Mouse (Mus musculus): ENCODE data around the gene Gpx3. TPM values are rescaled to one million over a fixed set of nuclear protein-coding genes. Genes with fewer than 3 reads are reported as not detected.

Gene Gpx3
- polyA plus RNA-seq (2015; fragmentation: Nextera tagmentation; extraction: Ambion mirVana), result 67.6 and 71.4 TPM in 2 replicates

DNA sequence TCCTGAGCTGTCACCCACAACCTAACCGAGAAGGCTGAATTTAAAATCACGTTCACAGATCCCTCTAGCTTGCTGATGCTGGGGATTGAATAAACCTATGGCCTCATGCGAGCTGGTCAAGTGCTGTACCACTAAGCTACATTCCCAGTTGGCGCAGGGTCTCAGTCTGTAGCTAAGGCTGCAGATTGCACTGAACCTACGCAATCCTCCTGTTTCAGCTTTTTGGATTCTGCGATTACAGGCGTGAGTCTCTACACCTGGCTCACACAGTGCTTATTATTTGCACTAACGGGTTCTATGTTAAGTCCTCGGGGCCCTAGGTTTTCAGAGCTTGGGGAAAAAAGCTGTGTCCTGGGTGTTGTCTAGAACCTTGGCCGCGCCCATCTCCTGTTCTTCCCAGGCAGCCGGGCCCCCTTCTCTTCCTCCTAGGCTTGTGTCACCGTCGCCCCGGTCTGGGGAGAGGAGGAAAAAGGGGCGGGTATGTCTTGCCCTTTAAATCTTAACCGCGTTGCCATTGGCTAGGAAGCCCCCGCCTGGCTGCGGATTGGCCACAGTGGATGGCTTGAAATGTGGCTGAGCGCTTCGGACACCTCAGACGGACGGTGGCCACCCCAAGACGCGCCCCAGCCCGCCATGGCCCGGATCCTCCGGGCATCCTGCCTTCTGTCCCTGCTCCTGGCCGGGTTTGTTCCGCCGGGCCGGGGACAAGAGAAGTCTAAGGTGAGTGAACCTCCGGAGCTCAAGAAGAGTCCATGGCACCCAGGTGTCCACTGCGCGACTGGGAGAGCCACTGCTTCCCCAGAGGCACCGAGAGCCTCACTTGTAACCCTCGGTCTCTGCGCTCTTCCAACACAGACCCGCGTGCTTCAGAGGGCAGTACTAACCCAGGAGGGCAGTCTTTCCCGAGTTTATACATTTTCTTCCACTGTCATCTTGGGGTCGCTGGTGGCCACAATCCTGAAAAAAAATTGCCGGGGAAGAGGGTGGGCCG is at the start of gene Gpx3:
TSS of gene Gpx3 (plus strand) at position 121 of the 991 bp plus-strand sequence.

DNA sequence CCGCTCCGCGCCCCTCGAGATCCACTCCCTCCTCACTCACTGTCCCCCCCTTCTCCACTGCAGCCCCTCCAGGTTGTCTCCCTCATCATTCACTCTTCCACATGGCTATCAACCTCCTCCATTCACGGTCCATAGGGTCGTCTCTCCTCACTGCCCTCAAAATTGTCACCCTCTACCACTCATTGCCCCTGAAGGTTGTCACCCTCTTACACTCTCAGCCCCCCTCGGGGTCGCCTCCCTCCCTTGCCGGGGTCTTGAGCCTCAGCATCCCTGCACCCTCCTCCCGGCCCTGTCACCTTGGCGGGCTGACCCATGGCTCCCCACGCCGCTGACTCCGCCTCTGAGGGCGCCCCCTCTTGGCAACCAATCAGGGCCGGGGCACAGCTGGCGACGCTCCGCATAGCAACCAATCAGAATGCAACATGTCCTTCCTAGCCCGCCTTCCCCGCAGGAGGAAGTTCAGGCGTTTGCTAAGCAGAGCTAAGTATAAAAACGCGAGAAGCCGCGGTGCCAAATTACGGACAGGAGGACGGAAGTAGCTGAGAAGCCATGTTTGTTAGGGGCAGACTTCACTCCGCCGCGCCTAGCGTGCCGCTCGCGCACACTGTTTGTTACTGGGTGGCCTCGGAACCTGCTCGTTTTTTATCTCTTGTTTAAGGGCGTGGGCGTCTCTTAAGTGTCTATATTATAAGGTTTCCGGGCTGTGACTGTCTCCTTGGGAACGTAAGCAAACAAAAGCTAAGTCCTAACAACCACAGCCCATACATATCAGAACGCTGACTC is 41.8 kb upstream of the Gpx3 start, which contains the start of gene Lyrm7:
TSS of gene Lyrm7 (minus strand) at position 661 of the 783 bp plus-strand sequence.

DNA sequence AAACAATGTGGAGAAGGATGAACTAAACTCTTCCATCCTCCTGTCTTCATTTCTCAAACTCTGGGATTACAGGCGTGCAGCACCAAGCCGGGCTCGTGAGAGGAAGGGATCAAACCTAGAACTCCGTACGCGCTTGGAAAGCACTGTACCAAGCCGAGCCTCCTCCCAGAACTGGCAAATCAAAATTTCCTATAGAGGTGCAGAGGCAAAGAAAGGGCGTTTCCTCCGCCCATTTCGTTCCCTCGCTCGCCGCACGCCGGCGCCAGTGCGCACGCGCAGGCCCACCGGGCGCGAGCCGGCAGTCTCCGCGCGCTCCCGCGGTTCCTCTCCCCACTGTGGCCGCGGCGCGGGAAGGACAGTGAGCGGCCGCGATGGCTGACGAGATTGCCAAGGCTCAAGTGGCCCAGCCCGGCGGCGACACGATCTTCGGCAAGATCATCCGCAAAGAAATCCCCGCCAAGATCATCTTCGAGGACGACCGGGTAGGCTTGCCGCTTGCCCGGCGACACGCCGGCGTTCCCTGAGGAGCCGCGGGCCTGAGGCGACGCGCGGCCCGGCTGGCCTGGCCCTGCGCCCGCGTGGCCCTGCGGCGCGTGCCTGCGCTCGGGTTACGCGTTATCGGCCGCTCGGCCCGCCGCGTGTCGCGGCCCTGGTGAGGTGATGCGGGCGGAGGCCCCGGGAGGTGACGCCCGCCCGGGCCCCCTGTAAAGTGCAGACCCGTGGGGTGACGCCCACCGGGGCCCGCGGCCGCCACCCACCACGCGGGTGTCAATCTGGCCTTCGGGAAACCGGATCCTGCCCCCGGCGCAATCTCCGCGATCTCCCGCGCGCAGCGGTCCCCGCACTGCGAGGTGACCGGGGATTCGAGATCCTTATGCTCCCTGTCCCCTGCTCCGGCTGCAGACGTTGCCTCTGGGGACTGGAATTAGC is 35.9 kb upstream of the Gpx3 start, which contains the start of gene Hint1:
TSS of gene Hint1 (plus strand) at position 265 of the 930 bp plus-strand sequence.

Other genes with a start within 250 kb of the Gpx3 start
- gene Cdc42se2, start 114.8 kb upstream of the Gpx3 start, polyA plus RNA-seq (2015; fragmentation: Nextera tagmentation; extraction: Ambion mirVana), result 117 and 124 TPM in 2 replicates
- 7.5 and 10.5 TPM in 2 replicates for gene Lyrm7, start 41.5 kb upstream of the Gpx3 start, polyA plus RNA-seq (2015; fragmentation: Nextera tagmentation; extraction: Ambion mirVana)
- 1,024 and 1,220 TPM in 2 replicates for gene Hint1, start 36.1 kb upstream of the Gpx3 start, polyA plus RNA-seq (2015; fragmentation: Nextera tagmentation; extraction: Ambion mirVana)
- 17.5 and 17.6 TPM in 2 replicates for gene Tnip1, start 60.5 kb downstream of the Gpx3 start, polyA plus RNA-seq (2015; fragmentation: Nextera tagmentation; extraction: Ambion mirVana)
- 108 and 111 TPM in 2 replicates for gene Anxa6, start 131.0 kb downstream of the Gpx3 start, polyA plus RNA-seq (2015; fragmentation: Nextera tagmentation; extraction: Ambion mirVana)
- gene Ccdc69, start 175.7 kb downstream of the Gpx3 start, polyA plus RNA-seq (2015; fragmentation: Nextera tagmentation; extraction: Ambion mirVana), result 0.48 and 0.81 TPM in 2 replicates
- gene Gm2a, start 195.7 kb downstream of the Gpx3 start, polyA plus RNA-seq (2015; fragmentation: Nextera tagmentation; extraction: Ambion mirVana), result 71.2 and 74.1 TPM in 2 replicates
- not detected in 2 replicates for gene Slc36a3, start 249.3 kb downstream of the Gpx3 start, polyA plus RNA-seq (2015; fragmentation: Nextera tagmentation; extraction: Ambion mirVana)

Data from neural tube, postnatal 0 days (tissue).